Mouse (Mus musculus) heart, embryonic 14.5 days (tissue): ENCODE measurements around the gene Sumf1. TPM values are rescaled to one million over a fixed set of nuclear protein-coding genes. Genes with fewer than 3 reads are reported as not detected.

Source experiments
- ATAC-seq: fragments of 200-750 bp; cut with Nextera tagmentation; 2 replicates; pipeline ENCODE4 v1.8.0; 2017; ENCODE audit warnings: low read depth, moderate TSS enrichment; ENCODE audit not compliant: insufficient number of reproducible peaks, insufficient read depth, low FRiP score
- H3K27ac ChIP-seq, 2 experiments: fragments of 200-500 bp in 1 of 2; fragments of 300-500 bp in 1 of 2; sonication (generic) in 1 of 2; replicated peaks in 1 of 2; 2 replicates each; pipeline ENCODE4 v1.5.1; 2012 to 2014; ENCODE audit warnings: low read depth in 2 of 2, low read length in 2 of 2, control low read depth in 1 of 2, mild to moderate bottlenecking in 1 of 2, mixed read lengths in 1 of 2; ENCODE audit not compliant: control insufficient read depth in 1 of 2, insufficient read depth in 1 of 2
- H3K27me3 ChIP-seq: fragments of 300-500 bp; sonication (generic); 2 replicates; pipeline ENCODE4 v1.6.1; 2014; ENCODE audit warnings: mild to moderate bottlenecking, low read length, control low read depth; ENCODE audit not compliant: control insufficient read depth, insufficient read depth
- H3K36me3 ChIP-seq: fragments of 300-500 bp; sonication (generic); 2 replicates; pipeline ENCODE4 v1.6.1; 2014; ENCODE audit warnings: mild to moderate bottlenecking, control low read depth, low read length, mixed read lengths; ENCODE audit not compliant: control insufficient read depth, insufficient read depth
- H3K4me1 ChIP-seq, 2 experiments: fragments of 200-500 bp in 1 of 2; fragments of 300-500 bp in 1 of 2; sonication (generic) in 1 of 2; 2 replicates each; pipeline ENCODE4 v1.6.1; 2012 to 2014; ENCODE audit warnings: low read length in 2 of 2, control low read depth in 1 of 2, mixed read lengths in 1 of 2; ENCODE audit not compliant: control insufficient read depth in 2 of 2, insufficient read depth in 2 of 2
- H3K4me2 ChIP-seq: fragments of 300-500 bp; sonication (generic); 2 replicates; pipeline ENCODE4 v1.6.1; 2014; ENCODE audit warnings: mild to moderate bottlenecking, low read length
- H3K4me3 ChIP-seq, 2 experiments: fragments of 200-500 bp in 1 of 2; fragments of 300-500 bp in 1 of 2; sonication (generic) in 1 of 2; 2 replicates each; pipeline ENCODE4 v1.5.1; 2012 to 2014; ENCODE audit warnings: low read length in 2 of 2, mild to moderate bottlenecking in 2 of 2, control low read depth in 1 of 2, low read depth in 1 of 2, moderate library complexity in 1 of 2; ENCODE audit not compliant: control insufficient read depth in 1 of 2, insufficient read depth in 1 of 2
- H3K9ac ChIP-seq: fragments of 300-500 bp; sonication (generic); 2 replicates; pipeline ENCODE4 v1.6.1; 2014; ENCODE audit warnings: mild to moderate bottlenecking, low read length
- H3K9me3 ChIP-seq: fragments of 300-500 bp; sonication (generic); 2 replicates; pipeline ENCODE4 v1.6.1; 2016; ENCODE audit warnings: low read length, control low read depth; ENCODE audit not compliant: control insufficient read depth
- WGBS: fragments of 180-500 bp; shearing (Covaris S2); extraction: QIAGEN DNeasy Blood & Tissue Kit; methylation state at CpG from one replicate; pipeline ENCODE4 v1.1.7; 2014; 5-methylcytosine and 5-hydroxymethylcytosine counted together
- polyA plus RNA-seq: library from polyadenylated mRNA; unstranded; fragments of >200 nt; fragmentation: Nextera tagmentation; extraction: Ambion mirVana; gene quantifications from 2 replicates; pipeline ENCODE4 v1.2.1, GENCODE M21; 2014

Gene Sumf1
- polyA plus RNA-seq, 1 experiment from 2014 or later, result 23.8 TPM

GRCm38 (mm10) chr6:108058066-108058465 lies 127.3 kb downstream of the Sumf1 start:
- H3K36me3 ChIP-seq, result no peaks in the 10 kb centered on the region
- no peaks in the 10 kb centered on the region for H3K27me3 ChIP-seq
- H3K4me1 ChIP-seq, result no peaks in the 10 kb centered on the region
- ATAC-seq, result no peak
- H3K4me3 ChIP-seq, result no peak overlapping the region
- no peak overlapping the region for H3K27ac ChIP-seq
- WGBS, result 82% methylated on average over 5 of the region's 5 CpGs
- H3K9ac ChIP-seq, result no peak overlapping the region
- H3K9me3 ChIP-seq, result no peaks in the 10 kb centered on the region
- no peak overlapping the region for H3K4me2 ChIP-seq

- Histone ChIP-seq H3K4me3 (no peak overlapping the region), H3K4me2 (no peak overlapping the region), H3K9me3 (no peaks in the 10 kb centered on the region), H3K4me1 (no peaks in the 10 kb centered on the region), H3K27me3 (no peaks in the 10 kb centered on the region), H3K36me3 (no peaks in the 10 kb centered on the region), H3K9ac (no peak overlapping the region), H3K27ac (no peak overlapping the region)
- no peak for ATAC-seq
- 56% methylated on average over 4 of the region's 4 CpGs for WGBS
Observed at GRCm38 (mm10) chr6:108057353-108057752, 128.0 kb downstream of the Sumf1 start.

Other genes with a start within 250 kb of the Sumf1 start
- gene Setmar, start 120.5 kb downstream of the Sumf1 start, polyA plus RNA-seq, result 4.1 and 5.1 TPM in 2 replicates
- gene Itpr1, start 27.5 kb upstream of the Sumf1 start, polyA plus RNA-seq, result 16.6 and 18.9 TPM in 2 replicates